Mouse (Mus musculus): ENCODE data around the gene Utrn.

GRCm38 (mm10) chr10:12574760-12575159 lies 294.4 kb downstream of the Utrn start:
- TF ChIP-seq CTCF (conservative IDR thresholded peaks at IDR 0.05 in 1 of 2, IDR thresholded peaks at IDR 0.05 in 1 of 2; ENCODE audit: low read depth in 2 of 2, low read length in 2 of 2) (no peak), MAX (IDR thresholded peaks at IDR 0.05; ENCODE audit: low read length) (no peak)
